14 mouse cellular contexts compared by ENCODE assay signal in the genomic region with DNA sequence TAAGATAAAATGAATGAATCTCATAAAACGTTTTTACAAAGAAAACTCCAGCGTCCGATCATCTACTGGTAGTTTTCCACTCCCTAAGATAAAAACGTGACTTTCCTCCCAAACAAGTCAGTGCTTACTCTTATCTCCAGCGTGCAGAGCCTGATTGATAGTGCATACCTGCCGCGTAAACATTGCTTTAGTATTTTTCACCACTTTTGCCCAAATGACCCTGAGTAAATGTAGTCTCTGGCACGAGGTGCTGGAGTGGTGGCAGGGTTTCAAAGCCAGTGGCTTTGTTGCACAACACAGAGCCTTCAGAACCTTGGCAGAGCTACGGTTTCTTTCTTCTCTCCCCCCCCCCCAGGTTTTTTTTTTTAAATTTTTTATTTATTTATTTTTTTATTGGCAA. TPM values are rescaled to one million over a fixed set of nuclear protein-coding genes. Genes with fewer than 3 reads are reported as not detected.
DNase-seq lines count a peak whose midpoint lies in the region; ATAC-seq and TF ChIP-seq lines count a peak whose summit lies in the region.
"Had no signal": no experiment of that assay in that cellular context is flagged by ENCODE, and none has a peak within 500 bp of the region (broad histone marks: within the 10 kb centered on the region; RNA-seq: fewer than 3 reads in every experiment).

No protein-coding gene starts in this region.

- DNase-seq in liver, adult 2 months (ENCODE audit: extremely low read depth, low read depth, low spot score), result peak; percentile 93
- DNase-seq in liver, result no peak
- peak; percentile 78 to 92 for DNase-seq in adrenal gland, adult (ENCODE audit: inconsistent age in 2 of 2, low spot score in 1 of 2)
- DNase-seq in adrenal gland, postnatal 36 days, result peak; percentile 66 to 79
- no peak for DNase-seq in layer of hippocampus, adult 2 months (ENCODE audit: low spot score in 2 of 2)
- no peak for DNase-seq in hindbrain, postnatal 0 days (ENCODE audit: low spot score)
- DNase-seq: cerebellum, adult 18-20 months; lung, embryonic 14.5 days; right cerebral cortex, postnatal 25 days had no signal

- no peaks in the 10 kb centered on the region for H3K36me3 ChIP-seq in liver, adult 2 months (ENCODE audit: control insufficient read depth, insufficient read depth, low read length)
- no peaks in the 10 kb centered on the region for H3K36me3 ChIP-seq in hindbrain, postnatal 0 days (ENCODE audit: insufficient read depth, low read length)
- H3K36me3 ChIP-seq: heart, embryonic 15.5 days; limb, embryonic 10.5 days; neural tube, embryonic 13.5 days had no signal

- no peak overlapping the region for H3K4me3 ChIP-seq in liver, adult 2 months (ENCODE audit: insufficient read depth, low read depth, low read length)
- no peak overlapping the region for H3K4me3 ChIP-seq in layer of hippocampus, adult 2 months
- no peak overlapping the region for H3K4me3 ChIP-seq in hindbrain, postnatal 0 days (ENCODE audit: low read length)
- H3K4me3 ChIP-seq: heart, embryonic 15.5 days; limb, embryonic 10.5 days; neural tube, embryonic 13.5 days had no signal

- peaks cover 2% of the 10 kb centered on the region for H3K4me1 ChIP-seq in liver, adult 2 months (ENCODE audit: control insufficient read depth, insufficient read depth, low read length)
- H3K4me1 ChIP-seq in hindbrain, postnatal 0 days (ENCODE audit: insufficient read depth, low read length), result no peaks in the 10 kb centered on the region
- H3K4me1 ChIP-seq: heart, embryonic 15.5 days; limb, embryonic 10.5 days; neural tube, embryonic 13.5 days had no signal

- no peaks in the 10 kb centered on the region for H3K79me2 ChIP-seq in liver, adult 2 months (ENCODE audit: control insufficient read depth, insufficient read depth, low read length)

- H3K4me2 ChIP-seq in hindbrain, postnatal 0 days (ENCODE audit: low read depth, low read length), result no peak overlapping the region
- H3K4me2 ChIP-seq: heart, embryonic 15.5 days; lung, embryonic 14.5 days; neural tube, embryonic 13.5 days had no signal

- no peak for TF ChIP-seq CTCF in liver, adult 2 months (IDR thresholded peaks at IDR 0.05; ENCODE audit: low read depth, low read length)
- TF ChIP-seq CTCF in layer of hippocampus, adult 2 months (conservative IDR thresholded peaks at IDR 0.05), result no peak
- TF ChIP-seq CTCF in hindbrain, postnatal 0 days (IDR thresholded peaks at IDR 0.05; ENCODE audit: low read depth), result no peak

- no peaks in the 10 kb centered on the region for H3K9me3 ChIP-seq in hindbrain, postnatal 0 days (ENCODE audit: low read length)
- H3K9me3 ChIP-seq: heart, embryonic 15.5 days; limb, embryonic 10.5 days; neural tube, embryonic 13.5 days had no signal

- no peak for TF ChIP-seq POLR2A in liver, adult 2 months (IDR thresholded peaks at IDR 0.05; ENCODE audit: extremely low read depth, insufficient read depth, low read length)

- ATAC-seq in megakaryocyte progenitor cell, adult 5-6 weeks (replicated peaks; ENCODE audit: poor library complexity), result peak; percentile 60; the same call in 1 of the 2 replicates
- no peak for ATAC-seq in hindbrain, postnatal 0 days
- ATAC-seq: midbrain, embryonic 16.5 days had no signal

- no peak overlapping the region for H3K9ac ChIP-seq in liver, adult 2 months (ENCODE audit: low read depth, low read length)
- no peak overlapping the region for H3K9ac ChIP-seq in hindbrain, postnatal 0 days (replicated peaks; ENCODE audit: low read length)
- H3K9ac ChIP-seq: heart, embryonic 15.5 days; lung, embryonic 14.5 days; neural tube, embryonic 13.5 days had no signal

- no peaks in the 10 kb centered on the region for H3K27me3 ChIP-seq in liver, adult 2 months (ENCODE audit: control insufficient read depth, insufficient read depth, low read length)
- H3K27me3 ChIP-seq in hindbrain, postnatal 0 days (ENCODE audit: insufficient read depth, low read length), result no peaks in the 10 kb centered on the region
- H3K27me3 ChIP-seq: heart, embryonic 15.5 days; neural tube, embryonic 13.5 days had no signal

- WGBS in liver, adult 2 months, result 13% methylated on average over 9 of the region's 9 CpGs
- 71% methylated on average over 9 of the region's 9 CpGs for WGBS in hindbrain, postnatal 0 days

- H3K27ac ChIP-seq in liver, adult 2 months (replicated peaks; ENCODE audit: insufficient read depth, low read depth, low read length), result no peak overlapping the region
- H3K27ac ChIP-seq in layer of hippocampus, adult 2 months, result no peak overlapping the region
- H3K27ac ChIP-seq in hindbrain, postnatal 0 days, result no peak overlapping the region
- H3K27ac ChIP-seq: heart, embryonic 15.5 days; limb, embryonic 10.5 days; neural tube, embryonic 13.5 days had no signal

RNA-seq across cellular contexts. Expression of gene Spry2, which starts 44.7 kb away (rescaled TPM):
- total RNA-seq in liver, adult 2 months (2014; rRNA removed), result 1.1 and 1.2 TPM in 2 replicates
- polyA plus RNA-seq in liver, adult 2 months (2012; rRNA removed), result 0.93 and 1.1 TPM in 2 replicates
- 10 to 100 TPM; 38.1 to 38.6 TPM for total RNA-seq in adrenal gland, postnatal 36 days (2021)
- 11.6 and 16.3 TPM in 2 replicates for total RNA-seq in megakaryocyte progenitor cell, adult 5-6 weeks (2015)
- 7.1 and 9.9 TPM in 2 replicates for total RNA-seq in megakaryocyte progenitor cell, adult 5-6 weeks (2017)
- 10 to 100 TPM; 66.7 to 74.2 TPM for total RNA-seq in layer of hippocampus, adult 2 months (2021)
- total RNA-seq in hindbrain, postnatal 0 days (2014; rRNA removed), result 33.5 and 38.4 TPM in 2 replicates
- polyA plus RNA-seq in hindbrain, postnatal 0 days (2015; fragmentation: Nextera tagmentation; extraction: Ambion mirVana), result 61.7 and 71.4 TPM in 2 replicates

Comparison
In these comparisons a context has a peak if more than half of its experiments do, and no peak if none do; other contexts are left out.
1. DNase-seq: peak in liver, adult 2 months (single experiment), adrenal gland, adult (2 of 2) and adrenal gland, postnatal 36 days (2 of 2); none in liver (single experiment), layer of hippocampus, adult 2 months (0 of 2) and hindbrain, postnatal 0 days (single experiment).